Mouse (Mus musculus) embryo, embryonic 11 days (tissue): ENCODE results near the gene Sp3.
"Not testable (repeated sequence)": the region's sequence is repeated elsewhere in the genome, so short reads cannot be mapped to it uniquely, and the experiment has no call there.

Source experiments
- DNase-seq: peaks from one replicate; pipeline ENCODE4 v3.0.0-alpha.2; 2015

Sp3 gene

GRCm38 (mm10) chr2:72913458-72913760 lies 66.8 kb downstream of the Sp3 start:
- DNase-seq: no peak

GRCm38 (mm10) chr2:72912708-72913457 lies 67.4 kb downstream of the Sp3 start:
- no peak for DNase-seq

- DNase-seq: no peak
These were observed 68.7 kb downstream of the Sp3 start for GRCm38 (mm10) chr2:72911527-72911926.

- no peak for DNase-seq
These were observed 71.2 kb downstream of the Sp3 start for GRCm38 (mm10) chr2:72909046-72909445.

GRCm38 (mm10) chr2:72908191-72908910 lies 71.9 kb downstream of the Sp3 start:
- DNase-seq: no peak

- peak; percentile 68 for DNase-seq
These were observed 73.5 kb downstream of the Sp3 start for GRCm38 (mm10) chr2:72906745-72907144.

- not testable (repeated sequence) for DNase-seq
These were observed 77.2 kb downstream of the Sp3 start for GRCm38 (mm10) chr2:72902816-72903680.

GRCm38 (mm10) chr2:72898782-72899305 lies 81.4 kb downstream of the Sp3 start:
- DNase-seq: no peak

GRCm38 (mm10) chr2:72898094-72898781 lies 82.0 kb downstream of the Sp3 start:
- DNase-seq: no peak

- no peak for DNase-seq
These were observed 90.4 kb downstream of the Sp3 start for GRCm38 (mm10) chr2:72889806-72890205.
